Mouse (Mus musculus): ENCODE results near the gene Vtcn1. TPM values are rescaled to one million over a fixed set of nuclear protein-coding genes. Genes with fewer than 3 reads are reported as not detected.

The Vtcn1 gene
- total and polyA plus RNA-seq, 3 experiments, result 0.05 TPM; not detected in 2

GRCm38 (mm10) chr3:100890406-100890805, 65.1 kb downstream of the Vtcn1 start:
- H3K4me3 ChIP-seq (ENCODE audit: low read depth, low read length), result no peak overlapping the region
- TF ChIP-seq POLR2AphosphoS5 (IDR thresholded peaks at IDR 0.05; ENCODE audit: insufficient replicate concordance, low read depth, low read length), result no peak
- no peak for TF ChIP-seq CTCF (IDR thresholded peaks at IDR 0.05; ENCODE audit: low read depth, low read length)
- TF ChIP-seq GATA2 (IDR thresholded peaks at IDR 0.05; ENCODE audit: borderline replicate concordance, low read depth, low read length), result no peak
- TF ChIP-seq TAL1 (conservative IDR thresholded peaks at IDR 0.05; ENCODE audit: low read depth, low read length), result no peak
- no peak for TF ChIP-seq GATA1 (IDR thresholded peaks at IDR 0.05; ENCODE audit: borderline replicate concordance, low read length)
- no peaks in the 10 kb centered on the region; the same call in 1 of the 2 replicates for H3K9me3 ChIP-seq (replicated peaks)
- DNase-seq (ENCODE audit: low spot score), result no peak
- H3K36me3 ChIP-seq (replicated peaks), result no peaks in the 10 kb centered on the region
- no peaks in the 10 kb centered on the region for H3K4me1 ChIP-seq (ENCODE audit: insufficient read depth, low read depth, low read length)
- peaks cover 10% of the 10 kb centered on the region for H3K27me3 ChIP-seq (ENCODE audit: insufficient read depth, low read length)
- no peak for ATAC-seq (ENCODE audit: extremely low read depth, insufficient number of reproducible peaks, low FRiP score, poor library complexity, severe bottlenecking)

- ATAC-seq (ENCODE audit: extremely low read depth, insufficient number of reproducible peaks, low FRiP score, poor library complexity, severe bottlenecking), result no peak
- peaks cover 10% of the 10 kb centered on the region for H3K27me3 ChIP-seq (ENCODE audit: insufficient read depth, low read length)
- H3K4me3 ChIP-seq (ENCODE audit: low read depth, low read length), result no peak overlapping the region
- no peaks in the 10 kb centered on the region for H3K36me3 ChIP-seq (replicated peaks)
- no peaks in the 10 kb centered on the region for H3K9me3 ChIP-seq (replicated peaks)
- no peaks in the 10 kb centered on the region for H3K4me1 ChIP-seq (ENCODE audit: insufficient read depth, low read depth, low read length)
- no peak for DNase-seq (ENCODE audit: low spot score)
- TF ChIP-seq TAL1 (conservative IDR thresholded peaks at IDR 0.05; ENCODE audit: low read depth, low read length), result no peak
- TF ChIP-seq GATA1 (IDR thresholded peaks at IDR 0.05; ENCODE audit: borderline replicate concordance, low read length), result no peak
- TF ChIP-seq POLR2AphosphoS5 (IDR thresholded peaks at IDR 0.05; ENCODE audit: insufficient replicate concordance, low read depth, low read length), result no peak
- TF ChIP-seq CTCF (IDR thresholded peaks at IDR 0.05; ENCODE audit: low read depth, low read length), result no peak
- TF ChIP-seq GATA2 (IDR thresholded peaks at IDR 0.05; ENCODE audit: borderline replicate concordance, low read depth, low read length), result no peak
These were observed 67.4 kb downstream of the Vtcn1 start for GRCm38 (mm10) chr3:100892383-100893335.

- H3K36me3 ChIP-seq (replicated peaks), result no peaks in the 10 kb centered on the region
- H3K4me3 ChIP-seq (ENCODE audit: low read depth, low read length), result no peak overlapping the region
- TF ChIP-seq TAL1 (conservative IDR thresholded peaks at IDR 0.05; ENCODE audit: low read depth, low read length) (no peak), POLR2AphosphoS5 (IDR thresholded peaks at IDR 0.05; ENCODE audit: insufficient replicate concordance, low read depth, low read length) (no peak), CTCF (IDR thresholded peaks at IDR 0.05; ENCODE audit: low read depth, low read length) (no peak), GATA1 (IDR thresholded peaks at IDR 0.05; ENCODE audit: borderline replicate concordance, low read length) (no peak), GATA2 (IDR thresholded peaks at IDR 0.05; ENCODE audit: borderline replicate concordance, low read depth, low read length) (no peak)
- H3K4me1 ChIP-seq (ENCODE audit: insufficient read depth, low read depth, low read length), result no peaks in the 10 kb centered on the region
- ATAC-seq (ENCODE audit: extremely low read depth, insufficient number of reproducible peaks, low FRiP score, poor library complexity, severe bottlenecking) (no peak), DNase-seq (ENCODE audit: low spot score) (no peak)
- no peaks in the 10 kb centered on the region for H3K9me3 ChIP-seq (replicated peaks)
- H3K27me3 ChIP-seq (ENCODE audit: insufficient read depth, low read length), result peaks cover 7% of the 10 kb centered on the region
These were observed 70.2 kb downstream of the Vtcn1 start for GRCm38 (mm10) chr3:100895500-100895899.

GRCm38 (mm10) chr3:100906128-100906527, 80.9 kb downstream of the Vtcn1 start:
- Histone ChIP-seq H3K36me3 (replicated peaks) (no peaks in the 10 kb centered on the region), H3K4me3 (ENCODE audit: low read depth, low read length) (no peak overlapping the region), H3K9me3 (replicated peaks) (no peaks in the 10 kb centered on the region), H3K27me3 (ENCODE audit: insufficient read depth, low read length) (peaks cover 20% of the 10 kb centered on the region), H3K4me1 (ENCODE audit: insufficient read depth, low read depth, low read length) (peaks cover 3% of the 10 kb centered on the region; the same call in 1 of the 2 replicates)
- no peak for TF ChIP-seq TAL1 (conservative IDR thresholded peaks at IDR 0.05; ENCODE audit: low read depth, low read length)
- TF ChIP-seq GATA2 (IDR thresholded peaks at IDR 0.05; ENCODE audit: borderline replicate concordance, low read depth, low read length), result no peak
- no peak for TF ChIP-seq GATA1 (IDR thresholded peaks at IDR 0.05; ENCODE audit: borderline replicate concordance, low read length)
- no peak for TF ChIP-seq POLR2AphosphoS5 (IDR thresholded peaks at IDR 0.05; ENCODE audit: insufficient replicate concordance, low read depth, low read length)
- no peak for TF ChIP-seq CTCF (IDR thresholded peaks at IDR 0.05; ENCODE audit: low read depth, low read length)
- no peak for DNase-seq (ENCODE audit: low spot score)
- no peak; the same call in 1 of the 2 replicates for ATAC-seq (ENCODE audit: extremely low read depth, insufficient number of reproducible peaks, low FRiP score, poor library complexity, severe bottlenecking)

GRCm38 (mm10) chr3:100906916-100907315, 81.7 kb downstream of the Vtcn1 start:
- H3K4me3 ChIP-seq (ENCODE audit: low read depth, low read length), result no peak overlapping the region
- H3K36me3 ChIP-seq (replicated peaks), result no peaks in the 10 kb centered on the region
- DNase-seq (ENCODE audit: low spot score) (no peak), ATAC-seq (ENCODE audit: extremely low read depth, insufficient number of reproducible peaks, low FRiP score, poor library complexity, severe bottlenecking) (no peak)
- peaks cover 22% of the 10 kb centered on the region for H3K27me3 ChIP-seq (ENCODE audit: insufficient read depth, low read length)
- H3K4me1 ChIP-seq (ENCODE audit: insufficient read depth, low read depth, low read length), result peaks cover 3% of the 10 kb centered on the region; the same call in 1 of the 2 replicates
- H3K9me3 ChIP-seq (replicated peaks), result no peaks in the 10 kb centered on the region
- TF ChIP-seq GATA2 (IDR thresholded peaks at IDR 0.05; ENCODE audit: borderline replicate concordance, low read depth, low read length) (no peak), POLR2AphosphoS5 (IDR thresholded peaks at IDR 0.05; ENCODE audit: insufficient replicate concordance, low read depth, low read length) (no peak), GATA1 (IDR thresholded peaks at IDR 0.05; ENCODE audit: borderline replicate concordance, low read length) (no peak), TAL1 (conservative IDR thresholded peaks at IDR 0.05; ENCODE audit: low read depth, low read length) (no peak), CTCF (IDR thresholded peaks at IDR 0.05; ENCODE audit: low read depth, low read length) (no peak)

GRCm38 (mm10) chr3:100908594-100908993, 83.3 kb downstream of the Vtcn1 start:
- peaks cover 25% of the 10 kb centered on the region for H3K27me3 ChIP-seq (ENCODE audit: insufficient read depth, low read length)
- H3K4me1 ChIP-seq (ENCODE audit: insufficient read depth, low read depth, low read length), result peaks cover 3% of the 10 kb centered on the region; the same call in 1 of the 2 replicates
- ATAC-seq (ENCODE audit: extremely low read depth, insufficient number of reproducible peaks, low FRiP score, poor library complexity, severe bottlenecking) (no peak), DNase-seq (ENCODE audit: low spot score) (no peak)
- H3K9me3 ChIP-seq (replicated peaks), result no peaks in the 10 kb centered on the region
- H3K4me3 ChIP-seq (ENCODE audit: low read depth, low read length), result no peak overlapping the region
- no peak for TF ChIP-seq CTCF (IDR thresholded peaks at IDR 0.05; ENCODE audit: low read depth, low read length)
- H3K36me3 ChIP-seq (replicated peaks), result no peaks in the 10 kb centered on the region

Measured in G1E (cell line).